Mouse (Mus musculus): ENCODE data around the gene Mllt3. TPM values are rescaled to one million over a fixed set of nuclear protein-coding genes. Genes with fewer than 3 reads are reported as not detected.

Gene Mllt3
- polyA plus RNA-seq, 2 experiments: 23.4 to 41.3 TPM

DNA sequence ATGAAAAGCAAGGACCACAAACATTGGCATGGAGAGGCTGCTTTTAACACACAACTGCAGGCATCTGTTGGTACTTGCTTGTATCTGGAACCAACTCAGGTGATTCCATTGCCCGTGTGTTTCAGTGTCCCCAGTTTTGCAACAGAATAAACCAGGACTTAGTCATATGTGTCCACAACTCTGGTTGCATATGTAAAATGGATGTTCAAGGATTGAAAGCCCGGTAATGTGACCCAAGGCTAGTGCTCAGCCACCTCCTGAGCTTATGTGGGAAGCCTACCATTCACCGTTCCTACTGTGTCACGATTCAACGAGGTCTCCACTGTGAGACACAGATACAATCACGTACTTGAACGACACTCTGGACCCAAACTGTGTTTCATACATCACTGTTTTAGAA is 243.7 kb downstream of the Mllt3 start:
- Histone ChIP-seq H3K4me3 (replicated peaks; ENCODE audit: low read length) (no peak overlapping the region), H3K27ac (replicated peaks; ENCODE audit: low read depth, low read length) (no peak overlapping the region), H3K4me2 (replicated peaks; ENCODE audit: low read depth, low read length, severe bottlenecking) (no peak overlapping the region), H3K27me3 (ENCODE audit: control insufficient read depth, insufficient read depth, low read length) (no peaks in the 10 kb centered on the region), H3K9ac (ENCODE audit: low read depth, low read length, severe bottlenecking) (no peak overlapping the region), H3K9me3 (ENCODE audit: control insufficient read depth, low read length) (no peaks in the 10 kb centered on the region), H3K4me1 (ENCODE audit: control insufficient read depth, insufficient read depth, low read length) (no peaks in the 10 kb centered on the region), H3K36me3 (ENCODE audit: control insufficient read depth, insufficient read depth, low read length) (peaks cover 19% of the 10 kb centered on the region; the same call in 1 of the 2 replicates)
- no peak for ATAC-seq (ENCODE audit: low FRiP score, low read depth)
- no peak for TF ChIP-seq POLR2A (IDR thresholded peaks at IDR 0.05; ENCODE audit: borderline replicate concordance, extremely low read depth, insufficient read depth, insufficient read length)
- no peak for DNase-seq (ENCODE audit: low spot score)
- 90% methylated on average over 7 of the region's 7 CpGs for WGBS

DNA sequence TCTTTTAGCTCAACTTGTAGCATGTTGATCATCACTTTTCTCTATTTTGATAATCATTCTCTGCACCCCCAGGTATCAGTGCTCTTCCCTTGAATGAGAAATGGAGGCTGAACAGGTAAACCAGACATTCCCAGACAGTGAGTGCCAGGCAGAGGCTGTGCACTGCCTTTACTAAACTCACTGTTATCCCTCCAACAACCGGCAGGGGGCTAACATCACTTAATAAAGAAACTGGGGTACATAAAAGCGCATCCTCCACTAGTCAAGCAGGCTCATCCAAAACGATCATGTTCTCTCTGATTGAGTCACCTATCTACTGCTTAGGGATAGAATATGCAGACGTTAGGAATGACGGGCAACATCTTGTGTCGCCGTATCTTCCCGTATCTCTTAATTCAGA is 244.5 kb downstream of the Mllt3 start:
- no peaks in the 10 kb centered on the region for H3K4me1 ChIP-seq (ENCODE audit: control insufficient read depth, insufficient read depth, low read length)
- WGBS: 75% methylated on average over 8 of the region's 8 CpGs
- no peak overlapping the region for H3K4me3 ChIP-seq (replicated peaks; ENCODE audit: low read length)
- H3K4me2 ChIP-seq (replicated peaks; ENCODE audit: low read depth, low read length, severe bottlenecking): no peak overlapping the region
- no peak overlapping the region for H3K9ac ChIP-seq (ENCODE audit: low read depth, low read length, severe bottlenecking)
- H3K9me3 ChIP-seq (ENCODE audit: control insufficient read depth, low read length): no peaks in the 10 kb centered on the region
- DNase-seq (ENCODE audit: low spot score): peak; percentile 43
- no peak overlapping the region for H3K27ac ChIP-seq (replicated peaks; ENCODE audit: low read depth, low read length)
- no peak for ATAC-seq (ENCODE audit: low FRiP score, low read depth)
- H3K27me3 ChIP-seq (ENCODE audit: control insufficient read depth, insufficient read depth, low read length): no peaks in the 10 kb centered on the region
- H3K36me3 ChIP-seq (ENCODE audit: control insufficient read depth, insufficient read depth, low read length): peaks cover 19% of the 10 kb centered on the region; the same call in 1 of the 2 replicates
- TF ChIP-seq POLR2A (IDR thresholded peaks at IDR 0.05; ENCODE audit: borderline replicate concordance, extremely low read depth, insufficient read depth, insufficient read length): no peak

DNA sequence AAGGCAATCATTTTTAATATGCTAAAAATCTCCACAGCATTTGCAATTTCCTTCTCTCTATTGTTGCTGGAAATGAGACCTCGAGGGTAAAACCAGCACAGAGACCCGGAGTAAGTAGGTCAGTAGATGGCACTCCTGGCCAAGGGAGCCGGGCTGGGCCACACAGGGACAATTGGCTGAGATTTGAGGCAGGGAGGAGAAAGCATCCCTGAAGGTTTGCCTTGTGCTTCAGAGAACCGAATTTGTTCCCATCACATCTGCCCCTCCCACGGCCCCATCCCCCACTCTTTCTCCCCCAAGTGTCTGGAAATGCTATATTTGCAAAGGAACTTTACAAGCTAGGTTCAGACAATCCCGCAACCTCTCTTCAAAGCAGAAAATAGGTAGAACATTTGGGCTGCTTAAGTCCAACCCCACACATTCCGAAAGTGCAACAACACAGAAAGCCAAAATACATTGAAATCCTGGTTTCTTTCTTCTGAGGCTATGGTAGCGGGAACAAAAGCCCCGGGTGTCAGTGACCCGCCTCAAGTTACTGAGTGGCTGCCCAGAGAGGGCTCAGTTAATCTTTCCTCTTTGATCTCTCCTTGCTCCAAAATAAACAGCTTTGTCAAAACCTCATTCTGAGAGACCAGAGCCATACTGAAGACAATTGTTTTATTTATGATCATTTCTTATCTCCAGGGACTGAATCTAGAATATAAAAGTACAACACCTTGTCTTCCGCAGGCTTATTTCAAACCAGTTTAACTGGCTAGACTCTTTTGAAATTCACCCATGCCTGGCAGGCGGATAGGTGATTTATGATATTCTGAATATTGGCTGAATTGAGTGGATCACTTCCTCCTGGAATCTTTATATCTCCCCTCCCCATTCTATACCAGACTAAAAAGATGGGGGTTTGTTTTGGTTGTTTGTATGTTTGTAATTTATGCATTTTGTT is 247.8 kb downstream of the Mllt3 start:
- ATAC-seq (ENCODE audit: low FRiP score, low read depth): no peak

DNA sequence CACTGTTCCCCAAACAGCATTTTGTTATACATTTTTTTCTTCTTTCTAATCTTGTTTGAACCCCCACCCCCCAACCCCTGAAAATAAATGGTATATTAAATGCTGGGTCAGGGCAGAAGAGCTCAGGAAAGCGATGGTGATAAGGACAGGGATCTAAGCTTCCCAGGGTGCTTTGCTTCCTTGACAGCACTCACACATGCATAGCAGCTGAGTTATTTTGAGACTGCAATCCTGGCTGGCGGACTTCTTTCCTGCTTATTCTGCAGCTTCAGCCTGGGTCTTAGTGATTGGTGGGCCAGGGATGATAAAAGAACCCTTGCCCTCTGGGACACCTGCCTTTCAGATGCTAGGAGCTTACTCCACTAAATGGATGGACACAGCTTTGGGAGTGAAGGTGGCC is 249.4 kb downstream of the Mllt3 start:
- no peak for DNase-seq (ENCODE audit: low spot score)
- TF ChIP-seq POLR2A (IDR thresholded peaks at IDR 0.05; ENCODE audit: borderline replicate concordance, extremely low read depth, insufficient read depth, insufficient read length): no peak
- Histone ChIP-seq H3K4me1 (ENCODE audit: control insufficient read depth, insufficient read depth, low read length) (no peaks in the 10 kb centered on the region), H3K9ac (ENCODE audit: low read depth, low read length, severe bottlenecking) (no peak overlapping the region), H3K4me3 (replicated peaks; ENCODE audit: low read length) (no peak overlapping the region), H3K27ac (replicated peaks; ENCODE audit: low read depth, low read length) (no peak overlapping the region), H3K9me3 (ENCODE audit: control insufficient read depth, low read length) (no peaks in the 10 kb centered on the region), H3K27me3 (ENCODE audit: control insufficient read depth, insufficient read depth, low read length) (no peaks in the 10 kb centered on the region), H3K36me3 (ENCODE audit: control insufficient read depth, insufficient read depth, low read length) (peaks cover 10% of the 10 kb centered on the region), H3K4me2 (replicated peaks; ENCODE audit: low read depth, low read length, severe bottlenecking) (no peak overlapping the region)
- WGBS: 83% methylated on average over 2 of the region's 2 CpGs
- no peak for ATAC-seq (ENCODE audit: low FRiP score, low read depth)

More for the DNA sequence above, 247.8 kb downstream of the Mllt3 start:
- Histone ChIP-seq H3K9me3 (ENCODE audit: control insufficient read depth, low read length) (no peaks in the 10 kb centered on the region), H3K4me3 (replicated peaks; ENCODE audit: low read length) (no peak overlapping the region), H3K36me3 (ENCODE audit: control insufficient read depth, insufficient read depth, low read length) (peaks cover 17% of the 10 kb centered on the region), H3K9ac (ENCODE audit: low read depth, low read length, severe bottlenecking) (no peak overlapping the region), H3K27me3 (ENCODE audit: control insufficient read depth, insufficient read depth, low read length) (no peaks in the 10 kb centered on the region), H3K27ac (replicated peaks; ENCODE audit: low read depth, low read length) (no peak overlapping the region), H3K4me2 (replicated peaks; ENCODE audit: low read depth, low read length, severe bottlenecking) (no peak overlapping the region), H3K4me1 (ENCODE audit: control insufficient read depth, insufficient read depth, low read length) (no peaks in the 10 kb centered on the region)
- TF ChIP-seq POLR2A (IDR thresholded peaks at IDR 0.05; ENCODE audit: borderline replicate concordance, extremely low read depth, insufficient read depth, insufficient read length): no peak
- DNase-seq (ENCODE audit: low spot score): peak; percentile 28
- 14% methylated on average over 12 of the region's 12 CpGs for WGBS

DNA sequence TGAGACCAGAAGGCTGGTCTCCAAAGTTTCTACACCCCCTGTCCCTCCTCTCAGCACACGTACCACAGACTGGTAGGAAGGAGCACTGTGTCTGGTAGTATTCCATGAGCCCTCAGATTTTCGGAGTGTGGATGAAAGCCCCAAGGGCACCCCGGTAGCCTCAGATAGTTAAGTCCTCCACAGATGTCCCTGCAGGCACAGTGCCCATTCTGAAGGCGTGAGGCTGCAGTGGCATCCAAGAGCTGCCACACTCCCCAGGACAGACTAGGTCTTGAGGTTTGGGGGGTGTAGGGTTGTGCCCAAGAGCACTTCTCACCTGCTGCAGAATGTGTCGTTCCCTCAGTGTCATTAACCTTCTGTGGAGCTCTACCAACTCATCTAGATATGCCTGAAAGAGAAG is 251.2 kb downstream of the Mllt3 start:
- H3K27me3 ChIP-seq (ENCODE audit: control insufficient read depth, insufficient read depth, low read length): no peaks in the 10 kb centered on the region
- H3K27ac ChIP-seq (replicated peaks; ENCODE audit: low read depth, low read length): no peak overlapping the region
- DNase-seq (ENCODE audit: low spot score): no peak
- 88% methylated on average over 5 of the region's 5 CpGs for WGBS
- H3K36me3 ChIP-seq (ENCODE audit: control insufficient read depth, insufficient read depth, low read length): peaks cover 7% of the 10 kb centered on the region
- TF ChIP-seq POLR2A (IDR thresholded peaks at IDR 0.05; ENCODE audit: borderline replicate concordance, extremely low read depth, insufficient read depth, insufficient read length): no peak
- H3K4me3 ChIP-seq (replicated peaks; ENCODE audit: low read length): no peak overlapping the region
- H3K4me1 ChIP-seq (ENCODE audit: control insufficient read depth, insufficient read depth, low read length): no peaks in the 10 kb centered on the region
- H3K9ac ChIP-seq (ENCODE audit: low read depth, low read length, severe bottlenecking): no peak overlapping the region
- H3K9me3 ChIP-seq (ENCODE audit: control insufficient read depth, low read length): no peaks in the 10 kb centered on the region
- no peak overlapping the region for H3K4me2 ChIP-seq (replicated peaks; ENCODE audit: low read depth, low read length, severe bottlenecking)
- ATAC-seq (ENCODE audit: low FRiP score, low read depth): no peak

Data from limb, embryonic 14.5 days (tissue).